Mouse (Mus musculus) limb, embryonic 15.5 days (tissue): ENCODE results near the gene Gm340. TPM values are rescaled to one million over a fixed set of nuclear protein-coding genes. Genes with fewer than 3 reads are reported as not detected.

Source experiments
- ATAC-seq: fragments of 200-750 bp; cut with Nextera tagmentation; 2 replicates; pipeline ENCODE4 v1.8.0; 2017; ENCODE audit warnings: low read depth, moderate TSS enrichment; ENCODE audit not compliant: insufficient number of reproducible peaks, low FRiP score, low TSS enrichment
- H3K27ac ChIP-seq: fragments of 300-500 bp; sonication (generic); 2 replicates; pipeline ENCODE4 v1.5.1; 2015; ENCODE audit warnings: moderate library complexity, mild to moderate bottlenecking, inconsistent platforms
- H3K27me3 ChIP-seq: fragments of 300-500 bp; sonication (generic); 2 replicates; pipeline ENCODE4 v1.6.1; 2015; ENCODE audit warnings: inconsistent platforms
- H3K36me3 ChIP-seq: fragments of 300-500 bp; sonication (generic); 2 replicates; pipeline ENCODE4 v1.6.1; 2015; ENCODE audit warnings: inconsistent platforms
- H3K4me1 ChIP-seq: fragments of 300-500 bp; sonication (generic); 2 replicates; pipeline ENCODE4 v1.6.1; 2015; ENCODE audit warnings: inconsistent platforms
- H3K4me2 ChIP-seq: fragments of 300-500 bp; sonication (generic); 2 replicates; pipeline ENCODE4 v1.6.1; 2015; ENCODE audit warnings: mild to moderate bottlenecking, inconsistent platforms
- H3K4me3 ChIP-seq: fragments of 300-500 bp; sonication (generic); 2 replicates; pipeline ENCODE4 v1.5.1; 2015; ENCODE audit warnings: mild to moderate bottlenecking, inconsistent platforms
- H3K9ac ChIP-seq: fragments of 300-500 bp; sonication (generic); 2 replicates; pipeline ENCODE4 v1.6.1; 2015; ENCODE audit warnings: inconsistent platforms
- H3K9me3 ChIP-seq: fragments of 300-500 bp; sonication (generic); 2 replicates; pipeline ENCODE4 v1.6.1; 2016; ENCODE audit warnings: inconsistent platforms
- WGBS: fragments of 180-500 bp; shearing (Covaris S2); methylation state at CpG from one replicate; pipeline ENCODE4 v1.1.7; 2015; 5-methylcytosine and 5-hydroxymethylcytosine counted together
- polyA plus RNA-seq: library from polyadenylated mRNA; unstranded; fragments of >200 nt; fragmentation: Nextera tagmentation; extraction: Ambion mirVana; gene quantifications from 2 replicates; pipeline ENCODE4 v1.2.1, GENCODE M21; 2015

Gm340 gene
- 1.8 and 2.1 TPM in 2 replicates for polyA plus RNA-seq

- no peaks in the 10 kb centered on the region for H3K27me3 ChIP-seq
- H3K4me1 ChIP-seq: no peaks in the 10 kb centered on the region
- ATAC-seq: no peak
- no peak within 1 kb of the TSS for H3K4me3 ChIP-seq
- no peaks in the 10 kb centered on the region for H3K9me3 ChIP-seq
- H3K4me2 ChIP-seq: no peak within 1 kb of the TSS
- no peak within 1 kb of the TSS for H3K9ac ChIP-seq
- no peak within 1 kb of the TSS for H3K27ac ChIP-seq
- peaks cover 44% of the 10 kb centered on the region for H3K36me3 ChIP-seq
- 92% methylated on average over 23 of the region's 23 CpGs for WGBS
These were observed at the start of gene Gm340 for GRCm38 (mm10) chr19:41581706-41582420. Gm340 (plus strand) TSS chr19:41582370.

GRCm38 (mm10) chr19:41534021-41534420 lies 48.1 kb upstream of the Gm340 start:
- no peaks in the 10 kb centered on the region for H3K9me3 ChIP-seq
- no peak overlapping the region for H3K27ac ChIP-seq
- ATAC-seq: no peak
- H3K4me1 ChIP-seq: no peaks in the 10 kb centered on the region
- H3K36me3 ChIP-seq: 0 out of 2 replicates have a peak, but pooled peaks cover under 1% of the 10 kb centered on the region
- H3K27me3 ChIP-seq: no peaks in the 10 kb centered on the region
- H3K4me2 ChIP-seq: no peak overlapping the region
- 90% methylated on average over 3 of the region's 3 CpGs for WGBS
- H3K9ac ChIP-seq: no peak overlapping the region
- no peak overlapping the region for H3K4me3 ChIP-seq

GRCm38 (mm10) chr19:41556981-41557380 lies 25.2 kb upstream of the Gm340 start:
- no peaks in the 10 kb centered on the region for H3K9me3 ChIP-seq
- H3K27ac ChIP-seq: no peak overlapping the region
- no peaks in the 10 kb centered on the region for H3K4me1 ChIP-seq
- H3K27me3 ChIP-seq: no peaks in the 10 kb centered on the region
- no peak overlapping the region for H3K4me2 ChIP-seq
- ATAC-seq: no peak
- 83% methylated on average over 4 of the region's 4 CpGs for WGBS
- peaks cover 25% of the 10 kb centered on the region for H3K36me3 ChIP-seq
- H3K4me3 ChIP-seq: no peak overlapping the region
- H3K9ac ChIP-seq: no peak overlapping the region

- Histone ChIP-seq H3K36me3 (peaks cover 24% of the 10 kb centered on the region), H3K9ac (no peak overlapping the region), H3K9me3 (no peaks in the 10 kb centered on the region), H3K27ac (no peak overlapping the region), H3K4me1 (no peaks in the 10 kb centered on the region), H3K4me2 (no peak overlapping the region), H3K27me3 (no peaks in the 10 kb centered on the region), H3K4me3 (no peak overlapping the region)
- no peak for ATAC-seq
- WGBS: 84% methylated on average over 4 of the region's 4 CpGs
These were observed 24.7 kb upstream of the Gm340 start for GRCm38 (mm10) chr19:41557491-41557890.

- no peak for ATAC-seq
- Histone ChIP-seq H3K4me1 (no peaks in the 10 kb centered on the region), H3K4me3 (no peak overlapping the region), H3K27me3 (no peaks in the 10 kb centered on the region), H3K27ac (no peak overlapping the region), H3K9me3 (no peaks in the 10 kb centered on the region), H3K4me2 (no peak overlapping the region), H3K9ac (no peak overlapping the region), H3K36me3 (peaks cover 20% of the 10 kb centered on the region)
- 77% methylated on average over 9 of the region's 9 CpGs for WGBS
These were observed 23.2 kb upstream of the Gm340 start for GRCm38 (mm10) chr19:41558891-41559486.

GRCm38 (mm10) chr19:41560856-41561255 lies 21.3 kb upstream of the Gm340 start:
- Histone ChIP-seq H3K4me1 (no peaks in the 10 kb centered on the region), H3K4me3 (no peak overlapping the region), H3K36me3 (peaks cover 16% of the 10 kb centered on the region), H3K4me2 (no peak overlapping the region), H3K9ac (no peak overlapping the region), H3K27me3 (no peaks in the 10 kb centered on the region), H3K27ac (no peak overlapping the region), H3K9me3 (no peaks in the 10 kb centered on the region)
- 82% methylated on average over 3 of the region's 3 CpGs for WGBS
- ATAC-seq: no peak

- no peak overlapping the region for H3K27ac ChIP-seq
- no peaks in the 10 kb centered on the region for H3K27me3 ChIP-seq
- H3K9me3 ChIP-seq: no peaks in the 10 kb centered on the region
- no peaks in the 10 kb centered on the region for H3K4me1 ChIP-seq
- H3K4me3 ChIP-seq: no peak overlapping the region
- 0 out of 2 replicates have a peak, but pooled peaks cover 2% of the 10 kb centered on the region for H3K36me3 ChIP-seq
- H3K4me2 ChIP-seq: no peak overlapping the region
- ATAC-seq: no peak
- no peak overlapping the region for H3K9ac ChIP-seq
- 75% methylated on average over 2 of the region's 2 CpGs for WGBS
These were observed 13.4 kb upstream of the Gm340 start for GRCm38 (mm10) chr19:41568791-41569190.

- ATAC-seq: no peak
- no peaks in the 10 kb centered on the region for H3K4me1 ChIP-seq
- no peak overlapping the region for H3K4me3 ChIP-seq
- H3K9ac ChIP-seq: no peak overlapping the region
- no peak overlapping the region for H3K27ac ChIP-seq
- H3K4me2 ChIP-seq: no peak overlapping the region
- no peaks in the 10 kb centered on the region for H3K27me3 ChIP-seq
- 0 out of 2 replicates have a peak, but pooled peaks cover 2% of the 10 kb centered on the region for H3K36me3 ChIP-seq
- WGBS: 90% methylated on average over 2 of the region's 2 CpGs
- H3K9me3 ChIP-seq: no peaks in the 10 kb centered on the region
These were observed 8.5 kb upstream of the Gm340 start for GRCm38 (mm10) chr19:41573700-41574099.

GRCm38 (mm10) chr19:41577576-41577975 lies 4.6 kb upstream of the Gm340 start:
- Histone ChIP-seq H3K27ac (no peak overlapping the region), H3K4me1 (no peaks in the 10 kb centered on the region), H3K4me3 (no peak overlapping the region), H3K9me3 (no peaks in the 10 kb centered on the region), H3K27me3 (no peaks in the 10 kb centered on the region), H3K4me2 (no peak overlapping the region), H3K36me3 (peaks cover 11% of the 10 kb centered on the region), H3K9ac (no peak overlapping the region)
- ATAC-seq: no peak

GRCm38 (mm10) chr19:41579311-41579920 lies 2.8 kb upstream of the Gm340 start:
- H3K27ac ChIP-seq: no peak overlapping the region
- H3K4me2 ChIP-seq: no peak overlapping the region
- 81% methylated on average over 4 of the region's 4 CpGs for WGBS
- H3K4me1 ChIP-seq: no peaks in the 10 kb centered on the region
- no peaks in the 10 kb centered on the region for H3K9me3 ChIP-seq
- no peak overlapping the region for H3K9ac ChIP-seq
- ATAC-seq: no peak
- no peaks in the 10 kb centered on the region for H3K27me3 ChIP-seq
- no peak overlapping the region for H3K4me3 ChIP-seq
- H3K36me3 ChIP-seq: peaks cover 28% of the 10 kb centered on the region

GRCm38 (mm10) chr19:41582918-41583514 lies 846 bp downstream of the Gm340 start:
- H3K9ac ChIP-seq: no peak overlapping the region
- H3K9me3 ChIP-seq: no peaks in the 10 kb centered on the region
- H3K36me3 ChIP-seq: peaks cover 47% of the 10 kb centered on the region
- no peak overlapping the region for H3K27ac ChIP-seq
- WGBS: 94% methylated on average over 5 of the region's 5 CpGs
- no peaks in the 10 kb centered on the region for H3K27me3 ChIP-seq
- H3K4me1 ChIP-seq: no peaks in the 10 kb centered on the region
- H3K4me3 ChIP-seq: no peak overlapping the region
- ATAC-seq: no peak
- H3K4me2 ChIP-seq: no peak overlapping the region

GRCm38 (mm10) chr19:41586752-41587151 lies 4.6 kb downstream of the Gm340 start:
- Histone ChIP-seq H3K36me3 (peaks cover 44% of the 10 kb centered on the region), H3K4me1 (no peaks in the 10 kb centered on the region), H3K27ac (no peak overlapping the region), H3K4me3 (no peak overlapping the region), H3K27me3 (no peaks in the 10 kb centered on the region), H3K9me3 (no peaks in the 10 kb centered on the region), H3K9ac (no peak overlapping the region), H3K4me2 (no peak overlapping the region)
- no peak for ATAC-seq
- 80% methylated on average over 10 of the region's 10 CpGs for WGBS
